Mouse (Mus musculus) spleen, postnatal 36 days (tissue): ENCODE data around the gene Pcdh15.

ENCODE experiments used
- DNase-seq, 2 experiments: peaks; one replicate each; pipeline ENCODE4 v3.0.0; 2022; ENCODE audit warnings: low spot score in 2 of 2, mixed read lengths in 1 of 2

Gene Pcdh15

GRCm38 (mm10) chr10:73947799-73948198 lies 848.7 kb downstream of the Pcdh15 start:
- DNase-seq = no peak

- DNase-seq = no peak
These were observed 854.2 kb downstream of the Pcdh15 start for GRCm38 (mm10) chr10:73953362-73953761.

- no peak for DNase-seq
These were observed 884.9 kb downstream of the Pcdh15 start for GRCm38 (mm10) chr10:73984057-73984456.

GRCm38 (mm10) chr10:74008836-74009235 lies 909.7 kb downstream of the Pcdh15 start:
- no peak for DNase-seq

GRCm38 (mm10) chr10:74023091-74023490 lies 923.9 kb downstream of the Pcdh15 start:
- DNase-seq = no peak

- DNase-seq = no peak
These were observed 953.9 kb downstream of the Pcdh15 start for GRCm38 (mm10) chr10:74053059-74053458.

GRCm38 (mm10) chr10:74086653-74087052 lies 987.5 kb downstream of the Pcdh15 start:
- no peak for DNase-seq

GRCm38 (mm10) chr10:74098296-74098695 lies 999.2 kb downstream of the Pcdh15 start:
- DNase-seq = no peak

- DNase-seq = no peak
These were observed 1015.0 kb downstream of the Pcdh15 start for GRCm38 (mm10) chr10:74114107-74114506.

- no peak for DNase-seq
These were observed 1017.7 kb downstream of the Pcdh15 start for GRCm38 (mm10) chr10:74116817-74117216.

- DNase-seq = no peak
These were observed 1024.3 kb downstream of the Pcdh15 start for GRCm38 (mm10) chr10:74123421-74123820.

GRCm38 (mm10) chr10:74129192-74129591 lies 1030.0 kb downstream of the Pcdh15 start:
- DNase-seq = no peak

- no peak for DNase-seq
These were observed 1030.5 kb downstream of the Pcdh15 start for GRCm38 (mm10) chr10:74129665-74130064.

- DNase-seq = no peak
These were observed 1031.7 kb downstream of the Pcdh15 start for GRCm38 (mm10) chr10:74130805-74131204.

- no peak for DNase-seq
These were observed 1048.8 kb downstream of the Pcdh15 start for GRCm38 (mm10) chr10:74147966-74148365.

GRCm38 (mm10) chr10:74181921-74182320 lies 1082.8 kb downstream of the Pcdh15 start:
- DNase-seq = no peak

- no peak for DNase-seq
These were observed 1104.5 kb downstream of the Pcdh15 start for GRCm38 (mm10) chr10:74203650-74204049.

- no peak for DNase-seq
These were observed 1118.1 kb downstream of the Pcdh15 start for GRCm38 (mm10) chr10:74217268-74217667.

- DNase-seq = no peak
These were observed 1121.3 kb downstream of the Pcdh15 start for GRCm38 (mm10) chr10:74220439-74220838.

GRCm38 (mm10) chr10:74257716-74258446 lies 1158.7 kb downstream of the Pcdh15 start:
- DNase-seq = no peak

GRCm38 (mm10) chr10:74258639-74259038 lies 1159.5 kb downstream of the Pcdh15 start:
- DNase-seq = no peak

- no peak for DNase-seq
These were observed 1170.6 kb downstream of the Pcdh15 start for GRCm38 (mm10) chr10:74269637-74270269.

- no peak for DNase-seq
These were observed 1171.8 kb downstream of the Pcdh15 start for GRCm38 (mm10) chr10:74270894-74271293.
